Mouse (Mus musculus): Measurements from ENCODE around the gene Tmbim1. TPM values are rescaled to one million over a fixed set of nuclear protein-coding genes. Genes with fewer than 3 reads are reported as not detected.

Gene Tmbim1
- total RNA-seq, 1 experiment, result 38.0 TPM

GRCm38 (mm10) chr1:74245525-74245924, 59.9 kb downstream of the Tmbim1 start:
- Histone ChIP-seq H3K4me1 (ENCODE audit: control insufficient read depth in 2 of 2, insufficient read depth in 2 of 2, low read length in 2 of 2, poor library complexity in 1 of 2) (peaks cover 3 to 11% of the 10 kb centered on the region in 2 experiments), H3K4me3 (ENCODE audit: insufficient read depth in 1 of 2, low read depth in 1 of 2, low read length in 2 of 2, poor library complexity in 1 of 2, severe bottlenecking in 1 of 2) (no peak overlapping the region), H3K27ac (ENCODE audit: insufficient read depth, low read depth, low read length, poor library complexity, severe bottlenecking) (no peak overlapping the region), H3K36me3 (ENCODE audit: control insufficient read depth, insufficient read depth, low read length, poor library complexity, severe bottlenecking) (peaks cover 5% of the 10 kb centered on the region), H3K9me3 (ENCODE audit: control insufficient read depth, insufficient read depth, low read depth, low read length) (no peaks in the 10 kb centered on the region), H3K9ac (ENCODE audit: insufficient read depth, low read depth, low read length, poor library complexity, severe bottlenecking) (no peak overlapping the region)
- in situ Hi-C loops (cut with MboI; ENCODE audit: low sequenced_read_pairs in 2 of 2, unreplicated experiment in 2 of 2), result no loop called here
- TF ChIP-seq ZC3H11A (IDR thresholded peaks at IDR 0.05; ENCODE audit: borderline replicate concordance, low read depth, low read length), result no peak
- no peak for TF ChIP-seq HCFC1 (IDR thresholded peaks at IDR 0.05; ENCODE audit: borderline replicate concordance, insufficient read depth, low read length)
- TF ChIP-seq MAFK (IDR thresholded peaks at IDR 0.05; ENCODE audit: insufficient read depth, low read depth, low read length), result no peak
- TF ChIP-seq CHD2 (IDR thresholded peaks at IDR 0.05; ENCODE audit: low read depth, low read length), result no peak
- no peak for TF ChIP-seq ZNF384 (IDR thresholded peaks at IDR 0.05; ENCODE audit: low read depth, low read length)
- peak; percentile 33 for DNase-seq (ENCODE audit: low read depth, low spot score)

- Histone ChIP-seq H3K9ac (ENCODE audit: insufficient read depth, low read depth, low read length, poor library complexity, severe bottlenecking) (no peak overlapping the region), H3K27ac (ENCODE audit: insufficient read depth, low read depth, low read length, poor library complexity, severe bottlenecking) (no peak overlapping the region), H3K4me1 (ENCODE audit: control insufficient read depth in 2 of 2, insufficient read depth in 2 of 2, low read length in 2 of 2, poor library complexity in 1 of 2) (peaks cover 8 to 13% of the 10 kb centered on the region in 2 experiments), H3K9me3 (ENCODE audit: control insufficient read depth, insufficient read depth, low read depth, low read length) (no peaks in the 10 kb centered on the region), H3K4me3 (ENCODE audit: insufficient read depth in 1 of 2, low read depth in 1 of 2, low read length in 2 of 2, poor library complexity in 1 of 2, severe bottlenecking in 1 of 2) (no peak overlapping the region), H3K36me3 (ENCODE audit: control insufficient read depth, insufficient read depth, low read length, poor library complexity, severe bottlenecking) (peaks cover 2% of the 10 kb centered on the region; the same call in 1 of the 2 replicates)
- in situ Hi-C loops (cut with MboI; ENCODE audit: low sequenced_read_pairs in 2 of 2, unreplicated experiment in 2 of 2), result no loop called here
- DNase-seq (ENCODE audit: low read depth, low spot score), result no peak
- TF ChIP-seq ZC3H11A (IDR thresholded peaks at IDR 0.05; ENCODE audit: borderline replicate concordance, low read depth, low read length), result no peak
- TF ChIP-seq HCFC1 (IDR thresholded peaks at IDR 0.05; ENCODE audit: borderline replicate concordance, insufficient read depth, low read length), result no peak
- no peak for TF ChIP-seq CHD2 (IDR thresholded peaks at IDR 0.05; ENCODE audit: low read depth, low read length)
- no peak for TF ChIP-seq ZNF384 (IDR thresholded peaks at IDR 0.05; ENCODE audit: low read depth, low read length)
Measured at GRCm38 (mm10) chr1:74240832-74241231, 64.6 kb downstream of the Tmbim1 start.

GRCm38 (mm10) chr1:74240311-74240710, 65.1 kb downstream of the Tmbim1 start:
- no peak for DNase-seq (ENCODE audit: low read depth, low spot score)
- peaks cover 8 to 12% of the 10 kb centered on the region in 2 experiments for H3K4me1 ChIP-seq (ENCODE audit: control insufficient read depth in 2 of 2, insufficient read depth in 2 of 2, low read length in 2 of 2, poor library complexity in 1 of 2)
- no peak overlapping the region for H3K27ac ChIP-seq (ENCODE audit: insufficient read depth, low read depth, low read length, poor library complexity, severe bottlenecking)
- peaks cover 2% of the 10 kb centered on the region; the same call in 1 of the 2 replicates for H3K36me3 ChIP-seq (ENCODE audit: control insufficient read depth, insufficient read depth, low read length, poor library complexity, severe bottlenecking)
- TF ChIP-seq HCFC1 (IDR thresholded peaks at IDR 0.05; ENCODE audit: borderline replicate concordance, insufficient read depth, low read length), result no peak
- H3K9me3 ChIP-seq (ENCODE audit: control insufficient read depth, insufficient read depth, low read depth, low read length), result no peaks in the 10 kb centered on the region
- H3K4me3 ChIP-seq (ENCODE audit: insufficient read depth in 1 of 2, low read depth in 1 of 2, low read length in 2 of 2, poor library complexity in 1 of 2, severe bottlenecking in 1 of 2), result no peak overlapping the region
- in situ Hi-C loops (cut with MboI; ENCODE audit: low sequenced_read_pairs in 2 of 2, unreplicated experiment in 2 of 2), result no loop called here
- no peak overlapping the region for H3K9ac ChIP-seq (ENCODE audit: insufficient read depth, low read depth, low read length, poor library complexity, severe bottlenecking)

GRCm38 (mm10) chr1:74239618-74240017, 65.8 kb downstream of the Tmbim1 start:
- in situ Hi-C loops (cut with MboI; ENCODE audit: low sequenced_read_pairs in 2 of 2, unreplicated experiment in 2 of 2), result no loop called here

GRCm38 (mm10) chr1:74239162-74239561, 66.3 kb downstream of the Tmbim1 start:
- Histone ChIP-seq H3K9me3 (ENCODE audit: control insufficient read depth, insufficient read depth, low read depth, low read length) (no peaks in the 10 kb centered on the region), H3K4me1 (ENCODE audit: control insufficient read depth in 2 of 2, insufficient read depth in 2 of 2, low read length in 2 of 2, poor library complexity in 1 of 2) (peaks cover 5 to 11% of the 10 kb centered on the region in 2 experiments), H3K36me3 (ENCODE audit: control insufficient read depth, insufficient read depth, low read length, poor library complexity, severe bottlenecking) (peaks cover 2% of the 10 kb centered on the region; the same call in 1 of the 2 replicates), H3K4me3 (ENCODE audit: insufficient read depth in 1 of 2, low read depth in 1 of 2, low read length in 2 of 2, poor library complexity in 1 of 2, severe bottlenecking in 1 of 2) (no peak overlapping the region), H3K9ac (ENCODE audit: insufficient read depth, low read depth, low read length, poor library complexity, severe bottlenecking) (0 out of 2 replicates have a peak overlapping the region, but pooled peaks have one; percentile 19), H3K27ac (ENCODE audit: insufficient read depth, low read depth, low read length, poor library complexity, severe bottlenecking) (no peak overlapping the region)
- in situ Hi-C loops (cut with MboI; ENCODE audit: low sequenced_read_pairs in 2 of 2, unreplicated experiment in 2 of 2), result no loop called here
- no peak for DNase-seq (ENCODE audit: low read depth, low spot score)
- no peak for TF ChIP-seq ZNF384 (IDR thresholded peaks at IDR 0.05; ENCODE audit: low read depth, low read length)
- TF ChIP-seq ZC3H11A (IDR thresholded peaks at IDR 0.05; ENCODE audit: borderline replicate concordance, low read depth, low read length), result no peak
- no peak for TF ChIP-seq HCFC1 (IDR thresholded peaks at IDR 0.05; ENCODE audit: borderline replicate concordance, insufficient read depth, low read length)
- TF ChIP-seq MAFK (IDR thresholded peaks at IDR 0.05; ENCODE audit: insufficient read depth, low read depth, low read length), result no peak
- TF ChIP-seq CHD2 (IDR thresholded peaks at IDR 0.05; ENCODE audit: low read depth, low read length), result no peak

More at GRCm38 (mm10) chr1:74239618-74240017, 65.8 kb downstream of the Tmbim1 start:
- Histone ChIP-seq H3K9ac (ENCODE audit: insufficient read depth, low read depth, low read length, poor library complexity, severe bottlenecking) (no peak overlapping the region), H3K36me3 (ENCODE audit: control insufficient read depth, insufficient read depth, low read length, poor library complexity, severe bottlenecking) (peaks cover 2% of the 10 kb centered on the region; the same call in 1 of the 2 replicates), H3K27ac (ENCODE audit: insufficient read depth, low read depth, low read length, poor library complexity, severe bottlenecking) (no peak overlapping the region), H3K9me3 (ENCODE audit: control insufficient read depth, insufficient read depth, low read depth, low read length) (no peaks in the 10 kb centered on the region), H3K4me1 (ENCODE audit: control insufficient read depth in 2 of 2, insufficient read depth in 2 of 2, low read length in 2 of 2, poor library complexity in 1 of 2) (peaks cover 7 to 11% of the 10 kb centered on the region in 2 experiments), H3K4me3 (ENCODE audit: insufficient read depth in 1 of 2, low read depth in 1 of 2, low read length in 2 of 2, poor library complexity in 1 of 2, severe bottlenecking in 1 of 2) (no peak overlapping the region)
- no peak for DNase-seq (ENCODE audit: low read depth, low spot score)
- no peak for TF ChIP-seq MAFK (IDR thresholded peaks at IDR 0.05; ENCODE audit: insufficient read depth, low read depth, low read length)
- TF ChIP-seq ZNF384 (IDR thresholded peaks at IDR 0.05; ENCODE audit: low read depth, low read length), result no peak
- TF ChIP-seq HCFC1 (IDR thresholded peaks at IDR 0.05; ENCODE audit: borderline replicate concordance, insufficient read depth, low read length), result no peak
- TF ChIP-seq ZC3H11A (IDR thresholded peaks at IDR 0.05; ENCODE audit: borderline replicate concordance, low read depth, low read length), result no peak
- no peak for TF ChIP-seq CHD2 (IDR thresholded peaks at IDR 0.05; ENCODE audit: low read depth, low read length)

Other genes with a start within 250 kb of the Tmbim1 start
- gene Tns1, start 181.2 kb downstream of the Tmbim1 start, total RNA-seq (2012; rRNA removed), result 9.5 and 10.0 TPM in 2 replicates
- gene Rufy4, start 180.1 kb downstream of the Tmbim1 start, total RNA-seq (2012; rRNA removed), result 0.11 TPM in 1 of 2 replicates, not detected in the other
- 0.22 TPM in 1 of 2 replicates, not detected in the other for gene Cxcr2, start 151.6 kb downstream of the Tmbim1 start, total RNA-seq (2012; rRNA removed)
- 0.21 TPM in 1 of 2 replicates, not detected in the other for gene Cxcr1, start 111.0 kb downstream of the Tmbim1 start, total RNA-seq (2012; rRNA removed)
- 67.5 and 100 TPM in 2 replicates for gene Arpc2, start 69.5 kb downstream of the Tmbim1 start, total RNA-seq (2012; rRNA removed)
- gene Gpbar1, start 27.1 kb downstream of the Tmbim1 start, total RNA-seq (2012; rRNA removed), result 0.45 and 0.95 TPM in 2 replicates
- gene Aamp, start 20.9 kb downstream of the Tmbim1 start, total RNA-seq (2012; rRNA removed), result 127 and 138 TPM in 2 replicates
- 63.9 and 84.4 TPM in 2 replicates for gene Pnkd, start 20.7 kb downstream of the Tmbim1 start, total RNA-seq (2012; rRNA removed)
- gene Catip, start 56.5 kb upstream of the Tmbim1 start, total RNA-seq (2012; rRNA removed), result 7.3 and 9.1 TPM in 2 replicates
- 19.9 and 44.4 TPM in 2 replicates for gene Slc11a1, start 69.6 kb upstream of the Tmbim1 start, total RNA-seq (2012; rRNA removed)
- gene Ctdsp1, start 85.9 kb upstream of the Tmbim1 start, total RNA-seq (2012; rRNA removed), result 17.3 and 17.9 TPM in 2 replicates
- 1.2 and 1.4 TPM in 2 replicates for gene Vil1, start 103.8 kb upstream of the Tmbim1 start, total RNA-seq (2012; rRNA removed)
- gene Cnot9, start 200.4 kb upstream of the Tmbim1 start, total RNA-seq (2012; rRNA removed), result 41.1 and 57.1 TPM in 2 replicates
- gene Plcd4, start 237.3 kb upstream of the Tmbim1 start, total RNA-seq (2012; rRNA removed), result 1.2 and 1.5 TPM in 2 replicates
- 36.7 and 44.8 TPM in 2 replicates for gene Usp37, start 238.7 kb upstream of the Tmbim1 start, total RNA-seq (2012; rRNA removed)

Data from ES-E14 (cell line).